Mouse (Mus musculus): Measurements from ENCODE around the gene Pla2g4e. TPM values are rescaled to one million over a fixed set of nuclear protein-coding genes. Genes with fewer than 3 reads are reported as not detected.

The Pla2g4e gene
- total and polyA plus RNA-seq, 3 experiments: 3.5 to 5.9 (median 4.0) TPM

DNA sequence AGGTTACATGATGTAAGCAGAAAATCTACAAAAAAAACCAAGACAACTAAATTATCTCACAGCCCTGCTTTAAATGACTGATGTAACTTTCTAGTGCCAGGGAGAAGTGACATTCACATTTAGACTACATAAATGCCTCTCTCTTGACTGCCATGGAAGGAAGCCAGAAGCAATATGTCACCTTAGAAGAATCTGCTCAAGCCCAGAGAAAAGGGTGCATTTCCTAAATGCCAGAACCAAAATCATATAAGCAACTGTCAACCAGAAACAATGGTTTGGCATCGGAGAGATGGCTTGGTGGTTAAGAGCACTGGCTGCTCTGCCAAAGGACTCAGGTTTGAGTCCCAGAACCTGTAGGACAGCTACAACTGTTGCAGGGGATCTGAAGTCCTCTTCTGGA is 113.3 kb downstream of the Pla2g4e start:
- no peak for DNase-seq
- H3K9ac ChIP-seq (ENCODE audit: low read depth, low read length): no peak overlapping the region
- WGBS: 29% methylated on average over 1 of the region's 1 CpGs
- no peak overlapping the region for H3K4me3 ChIP-seq
- H3K27me3 ChIP-seq (ENCODE audit: control insufficient read depth, insufficient read depth, low read length): no peaks in the 10 kb centered on the region
- no peaks in the 10 kb centered on the region; the same call in 1 of the 2 replicates for H3K79me2 ChIP-seq (replicated peaks; ENCODE audit: control insufficient read depth, insufficient read depth, low read length)
- no peak for TF ChIP-seq EP300 (IDR thresholded peaks at IDR 0.05; ENCODE audit: insufficient read depth, low read depth, low read length)
- TF ChIP-seq CTCF (IDR thresholded peaks at IDR 0.05): no peak
- TF ChIP-seq POLR2A (IDR thresholded peaks at IDR 0.05; ENCODE audit: insufficient read depth, low read depth, low read length): no peak
- H3K4me1 ChIP-seq (ENCODE audit: control insufficient read depth, insufficient read depth, low read length): peaks cover 38% of the 10 kb centered on the region
- intact Hi-C loops (cut with DNase I): loop anchor here (2.0 kb wide), 1 partner anchor 33 kb away; no protein-coding TSS in a partner anchor
- peak overlapping the region; percentile 42 for H3K27ac ChIP-seq
- H3K36me3 ChIP-seq (ENCODE audit: control insufficient read depth, insufficient read depth, low read length): peaks cover 66% of the 10 kb centered on the region

DNA sequence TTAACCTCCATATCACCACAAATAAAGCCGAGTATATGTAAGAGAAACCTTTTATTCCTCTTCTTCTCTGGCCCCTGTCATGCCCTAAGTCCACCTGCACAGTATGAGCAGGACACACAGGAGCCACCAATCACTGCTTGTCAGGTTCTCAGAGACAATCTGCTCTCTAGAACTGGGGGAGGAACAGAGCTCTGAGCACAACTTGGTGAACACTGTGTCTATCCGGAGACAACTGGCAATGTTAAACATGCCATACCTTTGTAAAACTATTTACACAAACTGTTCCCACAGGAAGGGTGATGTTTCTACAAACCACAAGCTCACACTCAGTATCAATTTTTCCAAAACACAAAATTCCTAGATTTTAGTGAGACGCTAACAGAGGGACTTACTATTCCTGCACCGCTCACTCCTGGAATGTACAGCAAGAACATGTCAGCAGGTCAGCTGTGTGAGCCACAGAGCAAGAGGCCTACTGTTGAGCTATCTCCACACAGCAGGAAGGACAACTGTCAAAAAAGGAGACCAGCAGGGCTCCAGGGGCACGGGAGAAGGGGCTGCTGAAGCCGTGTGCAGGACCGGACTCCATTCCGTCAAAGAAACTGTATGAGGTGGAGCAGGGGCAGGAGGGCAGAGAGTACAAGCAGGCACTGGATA is 115.8 kb downstream of the Pla2g4e start:
- peak overlapping the region; percentile 61 for H3K9ac ChIP-seq (ENCODE audit: low read depth, low read length)
- 30% methylated on average over 8 of the region's 8 CpGs for WGBS
- intact Hi-C loops (cut with DNase I): no loop called here
- peak overlapping the region; percentile 88 for H3K27ac ChIP-seq
- H3K36me3 ChIP-seq (ENCODE audit: control insufficient read depth, insufficient read depth, low read length): peaks cover 60% of the 10 kb centered on the region
- H3K4me1 ChIP-seq (ENCODE audit: control insufficient read depth, insufficient read depth, low read length): peaks cover 39% of the 10 kb centered on the region
- no peak overlapping the region for H3K4me3 ChIP-seq
- no peaks in the 10 kb centered on the region; the same call in 1 of the 2 replicates for H3K79me2 ChIP-seq (replicated peaks; ENCODE audit: control insufficient read depth, insufficient read depth, low read length)
- 0 out of 2 replicates have a peak, but pooled peaks have one; percentile 34 for TF ChIP-seq EP300 (IDR thresholded peaks at IDR 0.05; ENCODE audit: insufficient read depth, low read depth, low read length)
- no peak for TF ChIP-seq CTCF (IDR thresholded peaks at IDR 0.05)
- H3K27me3 ChIP-seq (ENCODE audit: control insufficient read depth, insufficient read depth, low read length): no peaks in the 10 kb centered on the region
- no peak for DNase-seq

DNA sequence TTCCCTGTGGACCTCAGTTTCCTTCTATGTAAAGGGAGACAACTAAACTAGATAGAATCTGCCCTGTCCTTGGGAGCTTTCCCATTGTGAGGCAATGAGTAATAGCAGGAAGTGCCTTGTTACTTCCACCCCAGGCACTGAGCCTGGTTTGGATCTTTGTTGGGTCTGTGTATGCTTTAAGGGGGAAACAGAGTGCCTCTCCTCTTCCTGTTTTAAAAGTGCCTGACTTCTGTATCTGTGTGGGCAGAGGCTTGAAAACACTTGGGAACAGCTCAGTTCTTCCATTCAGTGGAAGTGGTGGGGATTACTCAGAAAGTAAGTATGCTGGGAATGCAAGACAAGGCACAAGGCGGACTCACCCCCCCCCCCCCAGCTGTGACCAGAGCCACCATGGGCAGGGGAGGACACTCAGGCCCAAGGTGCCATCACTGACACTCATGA is 116.5 kb downstream of the Pla2g4e start:
- no peaks in the 10 kb centered on the region for H3K27me3 ChIP-seq (ENCODE audit: control insufficient read depth, insufficient read depth, low read length)
- H3K4me3 ChIP-seq: no peak overlapping the region
- peaks cover 61% of the 10 kb centered on the region for H3K36me3 ChIP-seq (ENCODE audit: control insufficient read depth, insufficient read depth, low read length)
- H3K79me2 ChIP-seq (replicated peaks; ENCODE audit: control insufficient read depth, insufficient read depth, low read length): no peaks in the 10 kb centered on the region; the same call in 1 of the 2 replicates
- peaks cover 36% of the 10 kb centered on the region for H3K4me1 ChIP-seq (ENCODE audit: control insufficient read depth, insufficient read depth, low read length)
- intact Hi-C loops (cut with DNase I): no loop called here
- no peak overlapping the region; the same call in 1 of the 2 replicates for H3K9ac ChIP-seq (ENCODE audit: low read depth, low read length)
- WGBS: 18% methylated on average over 1 of the region's 1 CpGs
- H3K27ac ChIP-seq: peak overlapping the region; percentile 88
- DNase-seq: peak in 1 of 2 experiments; percentile 59
- TF ChIP-seq CTCF (IDR thresholded peaks at IDR 0.05) (no peak), EP300 (IDR thresholded peaks at IDR 0.05; ENCODE audit: insufficient read depth, low read depth, low read length) (no peak), POLR2A (IDR thresholded peaks at IDR 0.05; ENCODE audit: insufficient read depth, low read depth, low read length) (no peak; the same call in 1 of the 2 replicates)

DNA sequence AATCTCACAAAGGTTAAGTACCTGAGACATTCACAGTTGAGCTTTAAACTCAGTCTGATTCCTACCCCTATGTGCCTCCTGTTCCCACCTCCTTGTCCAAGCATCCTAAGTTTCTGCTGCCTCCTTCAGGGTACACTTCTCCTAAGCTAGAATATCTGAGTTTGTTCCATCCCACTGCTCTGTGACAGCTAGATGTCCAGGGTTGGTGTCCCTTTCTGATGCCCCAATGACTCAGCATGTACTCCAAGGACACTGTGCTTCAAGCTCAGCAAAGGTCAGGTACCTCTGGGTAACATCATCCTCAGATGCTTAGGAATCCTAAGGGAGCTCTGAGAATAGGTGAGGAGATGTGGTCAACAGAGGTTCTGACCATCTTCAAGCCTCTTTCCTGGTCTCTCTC is 117.1 kb downstream of the Pla2g4e start:
- no peak for DNase-seq
- intact Hi-C loops (cut with DNase I): no loop called here
- peak overlapping the region; percentile 88 for H3K27ac ChIP-seq
- TF ChIP-seq POLR2A (IDR thresholded peaks at IDR 0.05; ENCODE audit: insufficient read depth, low read depth, low read length) (no peak), EP300 (IDR thresholded peaks at IDR 0.05; ENCODE audit: insufficient read depth, low read depth, low read length) (no peak), CTCF (IDR thresholded peaks at IDR 0.05) (no peak)
- H3K27me3 ChIP-seq (ENCODE audit: control insufficient read depth, insufficient read depth, low read length): no peaks in the 10 kb centered on the region
- peaks cover 31% of the 10 kb centered on the region for H3K4me1 ChIP-seq (ENCODE audit: control insufficient read depth, insufficient read depth, low read length)
- H3K36me3 ChIP-seq (ENCODE audit: control insufficient read depth, insufficient read depth, low read length): peaks cover 59% of the 10 kb centered on the region
- no peak overlapping the region for H3K4me3 ChIP-seq
- H3K9ac ChIP-seq (ENCODE audit: low read depth, low read length): peak overlapping the region; percentile 38
- no peaks in the 10 kb centered on the region; the same call in 1 of the 2 replicates for H3K79me2 ChIP-seq (replicated peaks; ENCODE audit: control insufficient read depth, insufficient read depth, low read length)

DNA sequence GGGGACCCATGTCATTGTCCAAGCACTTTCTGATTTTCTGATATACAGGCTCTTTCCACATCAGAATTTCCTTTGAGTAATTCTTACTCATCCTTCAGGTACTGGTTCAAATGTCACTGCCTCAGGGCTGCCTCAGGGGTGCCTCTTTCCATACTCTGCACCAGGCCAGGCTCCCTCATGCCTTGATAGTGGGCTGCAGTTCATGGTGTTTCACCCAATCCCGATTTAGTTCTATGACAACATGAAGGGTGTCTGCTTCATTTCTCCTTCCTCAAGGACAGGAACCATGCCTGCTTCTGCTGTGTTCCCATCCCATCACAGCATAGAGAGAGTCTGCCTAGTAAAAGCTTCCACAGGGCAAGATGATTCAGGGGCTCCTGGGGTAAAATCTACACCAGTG is 118.2 kb downstream of the Pla2g4e start:
- peaks cover 31% of the 10 kb centered on the region for H3K4me1 ChIP-seq (ENCODE audit: control insufficient read depth, insufficient read depth, low read length)

GRCm38 (mm10) chr2:120126408-120126807 is 118.7 kb downstream of the Pla2g4e start:
- H3K79me2 ChIP-seq (replicated peaks; ENCODE audit: control insufficient read depth, insufficient read depth, low read length): no peaks in the 10 kb centered on the region; the same call in 1 of the 2 replicates
- H3K36me3 ChIP-seq (ENCODE audit: control insufficient read depth, insufficient read depth, low read length): peaks cover 58% of the 10 kb centered on the region
- TF ChIP-seq EP300 (IDR thresholded peaks at IDR 0.05; ENCODE audit: insufficient read depth, low read depth, low read length) (peak; percentile 75; the same call in 1 of the 2 replicates), CTCF (IDR thresholded peaks at IDR 0.05) (no peak), POLR2A (IDR thresholded peaks at IDR 0.05; ENCODE audit: insufficient read depth, low read depth, low read length) (0 out of 2 replicates have a peak, but pooled peaks have one; percentile 28)
- WGBS: 50% methylated on average over 4 of the region's 4 CpGs
- H3K4me1 ChIP-seq (ENCODE audit: control insufficient read depth, insufficient read depth, low read length): peaks cover 34% of the 10 kb centered on the region
- no peaks in the 10 kb centered on the region for H3K27me3 ChIP-seq (ENCODE audit: control insufficient read depth, insufficient read depth, low read length)
- H3K9ac ChIP-seq (ENCODE audit: low read depth, low read length): no peak overlapping the region
- no peak overlapping the region for H3K4me3 ChIP-seq
- peak in 1 of 2 experiments; percentile 67 for DNase-seq
- intact Hi-C loops (cut with DNase I): no loop called here
- peak overlapping the region; percentile 88 for H3K27ac ChIP-seq

More for the DNA sequence above, 118.2 kb downstream of the Pla2g4e start:
- H3K36me3 ChIP-seq (ENCODE audit: control insufficient read depth, insufficient read depth, low read length): peaks cover 56% of the 10 kb centered on the region
- no peak for DNase-seq
- intact Hi-C loops (cut with DNase I): no loop called here
- H3K9ac ChIP-seq (ENCODE audit: low read depth, low read length): no peak overlapping the region
- no peaks in the 10 kb centered on the region for H3K27me3 ChIP-seq (ENCODE audit: control insufficient read depth, insufficient read depth, low read length)
- 36% methylated on average over 1 of the region's 1 CpGs for WGBS
- no peak for TF ChIP-seq CTCF (IDR thresholded peaks at IDR 0.05)
- no peak for TF ChIP-seq POLR2A (IDR thresholded peaks at IDR 0.05; ENCODE audit: insufficient read depth, low read depth, low read length)
- TF ChIP-seq EP300 (IDR thresholded peaks at IDR 0.05; ENCODE audit: insufficient read depth, low read depth, low read length): no peak
- H3K27ac ChIP-seq: peak overlapping the region; percentile 88
- H3K79me2 ChIP-seq (replicated peaks; ENCODE audit: control insufficient read depth, insufficient read depth, low read length): no peaks in the 10 kb centered on the region; the same call in 1 of the 2 replicates
- H3K4me3 ChIP-seq: no peak overlapping the region

All from heart, adult 2 months (tissue).